Comparison of ENCODE assay signal across 13 mouse cellular contexts in the genomic region with DNA sequence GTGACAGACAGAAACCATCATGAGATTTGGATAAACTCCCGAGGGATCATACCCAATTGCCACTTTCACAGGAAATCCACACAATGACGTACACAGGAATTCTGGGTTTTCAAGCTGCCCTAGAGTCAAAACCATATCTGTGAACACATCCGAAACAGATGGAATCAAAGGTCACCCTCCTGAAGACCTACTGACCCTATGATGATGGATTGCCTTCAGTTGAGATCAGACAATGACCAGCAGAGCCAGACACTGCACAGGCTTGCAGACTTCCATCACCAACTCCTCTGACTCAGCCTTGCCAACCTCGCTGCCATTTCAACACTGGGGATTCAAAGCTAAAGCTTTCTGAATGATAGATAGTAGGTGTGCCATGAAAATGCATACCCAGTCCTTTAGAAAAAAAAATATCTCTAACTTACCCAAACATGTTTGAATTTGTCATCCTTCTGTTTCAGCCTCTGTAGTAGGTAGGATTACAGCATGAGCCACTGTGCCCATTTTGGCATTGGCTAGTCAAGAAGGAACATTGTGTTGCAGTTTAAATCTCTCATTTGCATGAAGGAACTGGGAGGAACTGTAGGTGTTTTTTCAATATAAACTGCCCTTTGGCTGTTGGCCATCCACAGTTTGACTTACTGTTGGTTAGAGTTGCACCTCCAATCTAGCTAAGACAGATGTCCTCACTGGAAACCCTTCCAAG.
A peak's percentile ranks its signal among the peaks of the same experiment; 100 is the strongest.
DNase-seq lines count a peak whose midpoint lies in the region.
"Had no signal": no experiment of that assay in that cellular context is flagged by ENCODE, and none has a peak within 500 bp of the region (broad histone marks: within the 10 kb centered on the region; RNA-seq: fewer than 3 reads in every experiment).

No protein-coding gene starts in this region.

- DNase-seq in embryo, embryonic 10 days (ENCODE audit: low spot score) = peak; percentile 63
- no peak for DNase-seq in embryo, embryonic 11 days
- peak; percentile 24 for DNase-seq in right cerebral cortex, adult 18-20 months
- no peak for DNase-seq in right cerebral cortex, postnatal 25 days
- peak; percentile 54 for DNase-seq in brain, adult 2 months (ENCODE audit: low read depth, low spot score)
- DNase-seq in embryo, embryonic 9.5 days (ENCODE audit: extremely low spot score) = peak; percentile 29
- DNase-seq in spleen, postnatal 10 days (ENCODE audit: low spot score in 2 of 2) = no peak
- no peak for DNase-seq in heart, postnatal 4 days
- DNase-seq: cerebellum, adult 11 months; cerebellum, adult 9-10 months; cerebellum, postnatal 25 days; gastrocnemius, postnatal 14 days; heart, adult 2 months had no signal

Comparison
In these comparisons a context has a peak if more than half of its experiments do, and no peak if none do; other contexts are left out.
1. DNase-seq: peak in embryo, embryonic 10 days (single experiment), right cerebral cortex, adult 18-20 months (single experiment), brain, adult 2 months (single experiment) and embryo, embryonic 9.5 days (single experiment); none in embryo, embryonic 11 days (single experiment), right cerebral cortex, postnatal 25 days (single experiment), spleen, postnatal 10 days (0 of 2) and heart, postnatal 4 days (single experiment).